ENCODE assay signal across 11 mouse cellular contexts in the genomic region with DNA sequence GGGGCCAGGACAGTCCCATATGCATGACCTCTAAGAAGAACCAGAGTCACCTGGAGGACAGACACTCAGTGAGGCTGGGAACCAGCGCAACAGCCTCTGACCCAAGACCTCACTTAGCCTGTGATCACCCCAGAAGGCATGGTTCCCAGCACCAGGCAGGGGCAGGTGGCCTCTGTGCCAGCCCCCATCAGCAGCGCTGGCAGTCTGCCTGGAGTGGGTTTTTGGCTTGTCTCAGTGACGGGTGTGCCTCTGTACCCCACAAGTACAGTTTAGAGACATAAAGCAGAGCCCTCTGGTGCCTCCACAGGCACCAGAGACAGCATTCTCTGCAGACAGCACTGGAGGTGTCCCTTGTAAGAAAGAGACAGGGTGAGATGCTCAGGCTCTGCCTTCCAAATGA.
DNase-seq lines count a peak whose midpoint lies in the region; ATAC-seq lines count a peak whose summit lies in the region.
"Had no signal": no experiment of that assay in that cellular context is flagged by ENCODE, and none has a peak within 500 bp of the region (broad histone marks: within the 10 kb centered on the region; RNA-seq: fewer than 3 reads in every experiment).

No protein-coding gene starts in this region.

- no peaks in the 10 kb centered on the region for H3K27me3 ChIP-seq in hindbrain, embryonic 16.5 days (replicated peaks; ENCODE audit: control insufficient read depth, insufficient read depth, low read length)
- no peaks in the 10 kb centered on the region for H3K27me3 ChIP-seq in hindbrain, embryonic 12.5 days
- H3K27me3 ChIP-seq in midbrain, embryonic 14.5 days (ENCODE audit: control insufficient read depth, insufficient read depth, low read length): no peaks in the 10 kb centered on the region
- H3K27me3 ChIP-seq: liver, embryonic 13.5 days had no signal

- H3K9me3 ChIP-seq in hindbrain, embryonic 16.5 days (ENCODE audit: control insufficient read depth, low read length): no peaks in the 10 kb centered on the region; the same call in 1 of the 2 replicates
- H3K9me3 ChIP-seq in hindbrain, embryonic 12.5 days (replicated peaks): no peaks in the 10 kb centered on the region
- no peaks in the 10 kb centered on the region for H3K9me3 ChIP-seq in midbrain, embryonic 14.5 days (ENCODE audit: control insufficient read depth, low read length)
- H3K9me3 ChIP-seq: liver, embryonic 13.5 days had no signal

- DNase-seq in testis, postnatal 10 days (ENCODE audit: low spot score): peak; percentile 56
- DNase-seq in testis, postnatal 14 days (ENCODE audit: low spot score): no peak
- peak; percentile 39 for DNase-seq in midbrain, embryonic 14.5 days
- DNase-seq in heart, adult 11 months: no peak
- DNase-seq in embryo, embryonic 11 days: no peak
- DNase-seq: liver, embryonic 13.5 days; lung, postnatal 4 days; thymus, adult 2 months had no signal

- ATAC-seq in hindbrain, embryonic 16.5 days: peak; percentile 66
- no peak for ATAC-seq in hindbrain, embryonic 12.5 days (ENCODE audit: low FRiP score)
- ATAC-seq in midbrain, embryonic 14.5 days (ENCODE audit: low FRiP score, low TSS enrichment): no peak

- peaks cover 12% of the 10 kb centered on the region for H3K4me1 ChIP-seq in hindbrain, embryonic 16.5 days (ENCODE audit: control insufficient read depth, insufficient read depth, low read depth, low read length)
- H3K4me1 ChIP-seq in hindbrain, embryonic 12.5 days: peaks cover 23% of the 10 kb centered on the region
- 0 out of 2 replicates have a peak, but pooled peaks cover 10% of the 10 kb centered on the region for H3K4me1 ChIP-seq in midbrain, embryonic 14.5 days (ENCODE audit: control insufficient read depth, insufficient read depth, low read length)

- peaks cover 9% of the 10 kb centered on the region for H3K36me3 ChIP-seq in hindbrain, embryonic 16.5 days (ENCODE audit: control insufficient read depth, insufficient read depth, low read length)
- H3K36me3 ChIP-seq in hindbrain, embryonic 12.5 days: peaks cover 24% of the 10 kb centered on the region
- H3K36me3 ChIP-seq in midbrain, embryonic 14.5 days (ENCODE audit: control insufficient read depth, insufficient read depth, low read length): peaks cover 34% of the 10 kb centered on the region
- H3K36me3 ChIP-seq: liver, embryonic 13.5 days had no signal

- H3K4me2 ChIP-seq in hindbrain, embryonic 16.5 days (ENCODE audit: low read length): no peak overlapping the region
- H3K4me2 ChIP-seq in hindbrain, embryonic 12.5 days (replicated peaks): no peak overlapping the region
- no peak overlapping the region for H3K4me2 ChIP-seq in midbrain, embryonic 14.5 days (ENCODE audit: low read length)
- H3K4me2 ChIP-seq: liver, embryonic 13.5 days had no signal

- peak overlapping the region; percentile 64 for H3K27ac ChIP-seq in hindbrain, embryonic 16.5 days (ENCODE audit: low read depth, low read length)
- no peak overlapping the region for H3K27ac ChIP-seq in hindbrain, embryonic 12.5 days
- H3K27ac ChIP-seq in midbrain, embryonic 14.5 days (replicated peaks; ENCODE audit: low read depth, low read length): no peak overlapping the region
- H3K27ac ChIP-seq: liver, embryonic 13.5 days had no signal

- H3K4me3 ChIP-seq in hindbrain, embryonic 16.5 days (ENCODE audit: low read length): no peak overlapping the region
- no peak overlapping the region for H3K4me3 ChIP-seq in hindbrain, embryonic 12.5 days
- H3K4me3 ChIP-seq in midbrain, embryonic 14.5 days (replicated peaks; ENCODE audit: low read depth, low read length): no peak overlapping the region
- H3K4me3 ChIP-seq: left cerebral cortex, adult 2 months; liver, embryonic 13.5 days had no signal

- H3K9ac ChIP-seq in hindbrain, embryonic 16.5 days (ENCODE audit: low read depth, low read length): no peak overlapping the region
- no peak overlapping the region for H3K9ac ChIP-seq in hindbrain, embryonic 12.5 days
- H3K9ac ChIP-seq in midbrain, embryonic 14.5 days (replicated peaks; ENCODE audit: low read length): no peak overlapping the region
- H3K9ac ChIP-seq: liver, embryonic 13.5 days had no signal

- 40% methylated on average over 3 of the region's 3 CpGs for WGBS in hindbrain, embryonic 16.5 days
- 85% methylated on average over 3 of the region's 3 CpGs for WGBS in hindbrain, embryonic 12.5 days
- 78% methylated on average over 3 of the region's 3 CpGs for WGBS in midbrain, embryonic 14.5 days

Comparison
In these comparisons a context has a peak if more than half of its experiments do, and no peak if none do; other contexts are left out.
1. DNase-seq: peak in testis, postnatal 10 days (single experiment) and midbrain, embryonic 14.5 days (single experiment); none in testis, postnatal 14 days (single experiment), heart, adult 11 months (single experiment) and embryo, embryonic 11 days (single experiment).